Mouse (Mus musculus): Measurements from ENCODE around the gene Arap1.

Gene Arap1

DNA sequence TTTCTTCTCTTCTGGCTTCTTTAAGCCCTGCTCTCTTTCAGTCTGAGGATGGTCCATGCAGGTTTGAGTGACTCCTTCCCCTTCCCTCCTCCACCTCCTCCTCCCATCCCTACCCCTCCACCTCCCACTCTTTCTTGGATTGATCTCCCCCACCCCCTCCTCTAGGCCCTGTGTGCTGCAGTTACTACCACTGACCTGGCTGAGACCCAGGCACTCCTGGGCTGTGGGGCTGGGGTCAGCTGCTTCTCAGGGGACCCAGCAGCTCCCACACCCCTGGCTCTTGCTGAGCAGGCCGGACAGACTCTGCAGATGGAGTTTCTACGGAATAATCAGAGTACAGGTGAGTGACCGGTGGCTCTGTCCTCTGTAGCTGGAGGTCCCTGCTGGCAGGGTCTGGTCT lies 46.7 kb downstream of the Arap1 start:
- no peak for DNase-seq (ENCODE audit: low spot score)

DNA sequence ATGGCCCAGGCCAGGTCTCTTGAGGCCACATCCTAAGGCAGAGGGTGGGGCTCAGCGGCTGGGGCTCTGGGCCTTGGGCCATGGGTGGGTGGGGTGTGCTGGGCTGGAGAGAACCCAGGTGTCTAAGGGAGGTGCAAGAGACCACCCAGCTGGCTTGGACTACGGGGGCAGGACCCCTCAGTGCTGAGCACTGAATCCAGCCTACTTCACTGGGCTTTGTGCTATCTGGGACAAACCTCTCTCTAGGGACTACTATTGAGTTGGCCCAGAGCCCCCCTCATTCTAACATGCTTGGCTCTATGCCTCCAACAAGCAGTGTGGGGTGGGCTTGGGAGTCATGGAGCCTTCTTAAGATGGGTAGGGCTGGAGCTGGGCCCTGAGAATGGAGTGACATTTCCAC lies 47.6 kb downstream of the Arap1 start:
- no peak for DNase-seq (ENCODE audit: low spot score)

DNA sequence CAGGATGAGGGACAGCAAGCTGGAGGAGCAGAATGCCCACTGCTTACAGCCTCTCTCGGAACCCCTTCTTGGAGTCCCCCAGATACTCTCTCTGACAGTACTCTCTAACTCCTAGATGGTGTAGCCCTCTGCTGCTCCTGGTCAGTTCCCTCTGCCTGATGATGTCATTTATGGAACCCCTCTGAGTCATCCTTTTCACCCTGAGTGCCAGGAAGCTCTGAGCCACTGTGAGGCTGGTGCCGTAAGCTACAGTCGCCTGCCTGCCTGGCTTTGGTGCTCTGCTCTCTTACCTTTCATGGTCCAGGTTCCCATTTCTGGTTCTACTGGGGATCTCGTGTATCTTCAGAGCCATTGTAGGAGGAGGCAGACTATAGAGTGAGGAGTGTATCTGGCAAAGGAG lies 49.3 kb downstream of the Arap1 start:
- DNase-seq (ENCODE audit: low spot score): no peak

DNA sequence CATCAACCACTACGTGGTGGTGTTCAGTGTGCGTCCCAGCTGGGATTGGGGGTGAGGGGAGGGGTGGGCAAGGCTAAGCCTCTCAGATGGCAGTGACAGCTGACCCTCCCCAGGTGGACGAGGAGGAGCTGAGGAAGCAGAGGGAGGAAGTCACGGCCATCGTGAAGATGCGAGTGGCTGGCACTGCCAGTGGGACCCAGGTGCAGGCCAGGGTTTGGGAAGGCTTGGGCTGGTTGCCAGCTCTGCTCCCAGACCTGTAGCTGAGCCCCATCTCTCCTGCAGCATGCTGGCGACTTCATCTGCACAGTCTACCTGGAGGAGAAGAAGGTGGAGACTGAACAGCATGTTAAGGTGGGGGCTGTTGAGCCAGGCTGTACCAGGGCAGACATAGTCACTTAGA lies 53.6 kb downstream of the Arap1 start:
- DNase-seq (ENCODE audit: low spot score): no peak

DNA sequence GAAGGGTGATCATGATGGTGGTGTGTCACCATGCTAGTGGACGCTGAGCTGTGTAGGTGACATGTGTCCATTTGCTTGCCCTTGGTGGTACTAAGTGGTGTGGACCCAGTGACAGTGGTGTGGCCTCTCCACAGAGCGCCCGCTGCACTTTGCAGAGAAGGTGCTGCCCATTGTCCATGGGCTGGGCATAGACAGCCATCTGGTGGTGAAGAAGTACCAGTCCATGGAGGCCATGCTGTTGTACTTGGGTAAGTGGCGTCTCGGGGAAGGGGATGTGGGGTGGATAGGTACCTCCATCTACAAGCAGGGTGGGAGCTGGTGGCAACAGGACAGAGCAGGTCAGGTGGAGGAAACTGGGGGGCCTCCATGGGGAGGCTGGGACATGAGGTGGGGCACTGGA lies 56.0 kb downstream of the Arap1 start:
- no peak for DNase-seq (ENCODE audit: low spot score)

DNA sequence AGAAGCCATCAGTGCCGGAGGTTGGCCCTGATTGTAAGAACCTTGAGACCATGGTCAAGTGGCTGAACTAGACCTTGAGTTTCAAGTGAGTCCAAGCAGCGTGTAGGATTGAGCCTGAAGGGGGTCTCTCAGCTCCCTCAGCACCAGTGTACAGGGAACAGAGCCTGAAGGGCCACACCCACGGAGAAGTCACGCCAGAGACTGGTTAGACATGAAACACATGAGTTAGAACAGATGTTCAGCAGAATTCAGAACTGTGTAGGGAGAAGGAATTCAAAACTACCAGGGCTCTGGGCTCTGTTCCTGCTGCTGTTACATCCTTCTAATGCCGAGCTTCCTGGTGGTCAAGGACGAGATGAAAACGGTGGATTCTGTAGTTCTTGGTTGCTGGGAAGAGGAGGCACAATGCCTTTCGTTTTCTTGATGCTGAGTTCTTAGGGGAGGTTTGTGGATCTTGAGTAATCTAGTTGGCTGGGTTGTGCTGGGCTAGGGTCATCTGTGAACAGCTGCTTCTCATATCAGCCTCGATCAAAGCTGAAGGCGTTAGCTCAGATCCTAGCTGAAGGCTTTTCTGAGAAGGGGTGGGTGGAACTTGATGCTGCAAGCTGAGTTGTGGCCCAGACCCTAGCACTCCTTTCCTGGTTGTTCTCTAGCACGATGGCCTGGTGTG lies 62.5 kb downstream of the Arap1 start, which contains the start of gene Gm45837:
Gm45837 (plus strand) TSS at position 620 of the 670 bp plus-strand sequence.
- DNase-seq (ENCODE audit: low spot score): no peak

DNA sequence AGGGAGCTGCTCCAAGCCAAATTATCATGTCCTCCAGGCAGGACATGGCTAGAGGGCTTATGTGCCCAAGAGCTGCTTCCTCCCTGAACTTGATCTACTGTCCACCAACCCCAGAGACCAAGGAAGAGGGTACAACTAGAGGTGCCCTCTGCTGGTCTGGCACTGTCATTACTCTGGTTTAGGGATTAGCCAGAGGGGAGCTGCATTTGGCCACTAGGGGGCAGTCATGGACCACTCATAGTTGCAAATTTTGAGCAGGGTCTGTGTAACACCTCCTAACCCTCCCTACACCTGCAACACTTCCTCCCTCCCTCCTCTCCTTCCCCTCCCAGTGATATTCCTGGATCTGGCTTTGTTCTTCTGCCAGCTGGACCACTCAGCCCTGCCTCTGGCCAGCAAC lies 64.9 kb downstream of the Arap1 start:
- DNase-seq (ENCODE audit: low spot score): peak; percentile 88

DNA sequence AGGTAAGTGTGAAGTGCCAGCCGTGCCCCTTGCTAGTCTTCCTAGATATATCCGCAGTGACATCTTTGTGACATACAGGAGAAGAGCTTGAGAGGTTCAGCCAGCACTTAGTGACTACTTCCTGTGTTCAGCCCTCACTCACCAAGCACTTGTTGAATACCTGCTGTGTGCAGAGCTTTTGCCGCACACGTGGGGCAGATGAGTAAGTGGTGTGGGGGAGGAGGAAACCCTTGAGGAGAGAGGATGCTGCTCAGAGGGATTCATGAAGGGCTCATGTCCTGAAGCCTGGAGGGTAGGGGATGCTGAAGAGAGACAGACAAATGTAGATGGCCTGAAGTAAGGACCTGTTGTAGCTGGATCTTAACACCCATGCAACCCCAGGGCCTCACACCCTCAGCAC lies 66.3 kb downstream of the Arap1 start:
- DNase-seq (ENCODE audit: low spot score): no peak

DNA sequence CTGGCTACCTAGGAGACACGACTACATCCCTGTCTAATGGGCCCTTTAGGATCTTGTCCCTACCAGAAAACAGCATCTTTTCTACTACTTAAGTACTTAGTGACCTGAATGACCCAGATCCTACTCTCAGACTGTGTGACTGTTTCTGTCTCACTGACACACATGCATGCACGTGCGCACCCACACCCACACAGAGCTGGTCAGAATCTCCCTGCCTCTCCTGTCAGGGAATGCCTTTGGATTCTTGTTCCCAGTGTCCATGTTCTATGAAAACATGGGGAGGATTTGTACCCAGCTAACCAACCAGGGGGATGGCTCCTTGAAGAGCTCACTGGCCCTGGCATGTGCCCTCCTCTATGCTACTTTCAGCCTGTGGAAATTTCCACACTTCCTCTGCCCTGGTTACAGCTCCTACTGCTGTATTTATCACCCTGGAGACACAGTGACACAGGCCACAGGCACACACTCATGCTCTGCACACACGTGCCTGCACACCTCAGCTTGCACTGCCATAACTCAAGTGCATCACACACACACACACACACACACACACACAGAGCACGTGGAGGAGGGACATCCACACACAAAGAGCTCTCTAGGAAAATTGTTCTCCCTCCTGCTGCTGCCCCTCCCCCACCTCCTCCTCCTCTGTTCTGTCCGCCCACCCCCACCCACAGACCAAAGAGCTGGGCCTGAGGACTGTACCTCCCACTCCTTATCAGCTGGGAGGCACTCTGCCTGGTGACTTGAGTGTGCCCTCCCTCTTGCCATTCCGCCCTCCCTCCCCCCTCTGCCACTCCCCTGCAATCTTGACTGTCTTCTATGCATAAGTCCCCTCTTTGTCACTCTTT lies 67.0 kb downstream of the Arap1 start:
- peak; percentile 42 for DNase-seq (ENCODE audit: low spot score)

DNA sequence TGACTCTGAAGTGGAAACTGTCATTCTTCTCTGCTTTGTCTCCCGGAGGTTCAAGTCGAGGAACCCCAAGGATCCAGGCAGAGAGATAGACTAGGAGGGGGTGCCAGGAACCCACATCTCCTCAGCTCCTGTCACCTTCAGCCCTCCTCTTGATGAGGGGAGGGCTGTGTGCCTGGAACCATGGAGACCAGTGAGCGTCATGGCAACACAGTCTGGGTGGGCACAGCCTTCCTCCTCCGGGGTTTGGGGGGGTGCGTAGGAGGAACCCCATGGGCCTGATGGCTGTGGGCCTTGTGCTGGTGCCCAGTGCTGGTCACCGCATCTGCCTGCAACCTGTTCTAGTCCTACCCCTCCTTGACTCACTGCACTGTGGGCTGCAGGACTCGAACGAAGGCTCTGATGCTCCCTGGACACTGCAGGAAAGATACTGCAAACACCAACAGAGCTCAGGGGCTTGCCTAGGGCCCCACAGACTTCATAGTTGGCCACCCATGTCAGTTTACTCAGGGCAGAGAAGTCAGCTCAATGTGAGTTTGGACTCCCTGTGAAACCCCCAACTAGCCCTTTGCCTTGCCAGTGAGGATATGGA lies 67.7 kb downstream of the Arap1 start:
- no peak for DNase-seq (ENCODE audit: low spot score)

DNA sequence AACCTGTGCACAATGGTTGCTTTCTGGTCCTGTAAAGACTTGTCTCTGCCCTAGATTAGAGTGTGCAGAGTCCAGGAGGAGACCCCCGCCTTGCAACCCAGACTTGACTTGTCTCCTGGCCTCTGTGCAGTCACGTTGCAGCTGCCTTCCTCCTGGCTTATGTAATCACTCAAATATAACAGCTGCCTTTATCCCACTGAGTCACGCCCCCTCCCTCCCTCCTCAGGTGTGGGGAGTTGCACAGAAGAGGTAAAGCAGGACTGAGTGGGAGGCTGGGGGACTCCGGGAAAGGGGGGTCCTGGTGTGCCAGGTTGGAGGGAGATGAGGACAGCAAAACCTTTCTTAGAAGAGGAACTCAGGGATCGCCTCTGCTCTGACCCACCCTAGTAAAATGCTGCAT lies 68.5 kb downstream of the Arap1 start:
- DNase-seq (ENCODE audit: low spot score): no peak

DNA sequence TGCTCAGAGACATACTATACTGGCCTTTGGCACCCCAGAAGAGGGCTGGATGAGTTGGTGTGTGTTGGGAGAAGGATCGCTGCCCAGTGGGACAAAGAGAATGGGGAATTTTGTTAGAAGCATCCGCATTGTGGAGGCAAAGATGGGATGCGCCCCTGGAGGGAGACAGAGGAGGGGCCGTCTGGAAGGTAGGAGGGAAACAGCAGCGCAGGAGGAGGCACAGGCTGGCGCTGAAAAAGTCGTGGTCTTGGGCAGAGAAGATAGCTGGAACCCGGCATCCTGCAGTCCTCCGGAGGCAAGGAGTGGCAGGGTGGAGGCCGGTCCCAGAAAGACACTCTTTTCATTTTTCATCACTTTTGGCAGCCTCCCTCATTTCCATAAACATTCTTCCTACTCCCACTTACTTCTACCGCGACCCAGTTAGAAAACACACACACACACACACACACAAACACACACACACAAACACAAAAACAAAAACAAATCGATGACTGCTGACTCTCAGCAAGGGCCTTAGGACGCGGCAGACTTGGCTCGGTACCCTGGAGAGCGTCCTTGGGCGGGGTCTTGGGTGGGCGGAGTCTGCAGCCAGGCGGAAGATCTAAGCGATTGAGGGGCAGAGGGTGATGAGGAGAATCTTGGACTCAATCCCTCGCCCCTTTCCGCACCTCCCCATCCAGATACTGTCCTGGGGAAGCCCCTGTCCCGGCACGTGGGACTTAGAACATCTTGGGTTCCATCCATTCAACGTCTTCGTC lies 71.3 kb downstream of the Arap1 start:
- DNase-seq (ENCODE audit: low spot score): no peak

DNA sequence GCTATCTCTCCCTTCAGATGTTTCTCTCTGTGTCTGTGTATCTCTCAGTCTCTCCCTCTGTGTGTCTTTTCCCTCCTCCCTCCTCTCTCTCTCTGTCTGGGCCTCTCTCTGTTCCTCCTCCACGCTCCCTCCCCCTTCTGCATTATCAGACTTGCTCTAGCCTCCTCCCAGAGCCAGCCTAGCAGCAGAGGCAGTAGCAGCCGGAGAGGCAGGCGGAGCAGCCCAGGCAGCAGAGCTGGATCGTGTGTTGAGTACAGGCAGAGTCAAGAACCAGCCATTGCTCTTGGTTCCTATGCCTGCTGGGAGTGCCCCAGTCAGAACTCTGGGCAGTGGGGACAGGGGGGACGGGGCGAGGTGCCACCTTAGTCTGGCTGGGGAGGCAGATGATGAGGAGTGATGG lies 73.7 kb downstream of the Arap1 start, which contains the start of gene Pde2a:
Pde2a (plus strand) TSS at position 163 of the 400 bp plus-strand sequence.
- DNase-seq (ENCODE audit: low spot score): no peak

DNA sequence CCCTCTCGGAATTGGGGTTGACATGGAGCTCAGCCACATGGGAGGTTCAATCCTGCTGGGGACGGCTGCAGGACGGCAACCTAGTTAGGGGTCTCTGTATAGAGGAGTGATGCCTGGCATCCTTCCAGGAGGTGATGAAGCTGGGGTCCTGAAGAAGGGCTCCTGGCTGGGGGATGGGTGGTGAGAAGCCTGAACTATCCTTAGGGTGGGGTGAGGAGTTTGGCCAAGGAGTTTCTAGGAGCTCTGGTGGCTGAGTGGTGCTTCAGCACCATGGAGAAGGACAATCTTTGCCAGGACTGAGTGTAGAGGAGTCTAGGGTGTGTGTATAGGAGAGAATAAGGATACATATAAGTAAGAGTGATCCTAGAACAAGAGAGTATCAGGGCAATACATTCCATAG lies 74.2 kb downstream of the Arap1 start:
- no peak for DNase-seq (ENCODE audit: low spot score)

DNA sequence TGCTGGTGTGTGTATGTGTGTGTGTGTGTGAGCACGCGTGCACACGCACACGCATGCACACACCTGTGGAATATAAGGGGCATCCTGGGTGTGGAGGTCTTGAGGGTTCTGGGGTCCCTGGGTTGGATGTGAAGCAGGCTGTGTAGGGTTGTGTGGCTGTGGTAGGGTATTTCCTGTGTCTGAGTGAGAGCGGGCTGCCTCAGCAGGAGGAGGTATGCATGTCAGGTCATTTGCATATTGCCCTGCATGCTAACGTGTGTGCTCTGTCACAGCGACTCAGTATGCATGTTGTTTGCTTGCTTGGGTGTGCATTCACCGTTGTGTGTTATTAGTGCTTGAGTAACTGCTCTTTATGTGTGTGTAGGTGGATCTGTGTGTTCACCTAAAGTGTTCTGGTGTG lies 74.8 kb downstream of the Arap1 start:
- no peak for DNase-seq (ENCODE audit: low spot score)

DNA sequence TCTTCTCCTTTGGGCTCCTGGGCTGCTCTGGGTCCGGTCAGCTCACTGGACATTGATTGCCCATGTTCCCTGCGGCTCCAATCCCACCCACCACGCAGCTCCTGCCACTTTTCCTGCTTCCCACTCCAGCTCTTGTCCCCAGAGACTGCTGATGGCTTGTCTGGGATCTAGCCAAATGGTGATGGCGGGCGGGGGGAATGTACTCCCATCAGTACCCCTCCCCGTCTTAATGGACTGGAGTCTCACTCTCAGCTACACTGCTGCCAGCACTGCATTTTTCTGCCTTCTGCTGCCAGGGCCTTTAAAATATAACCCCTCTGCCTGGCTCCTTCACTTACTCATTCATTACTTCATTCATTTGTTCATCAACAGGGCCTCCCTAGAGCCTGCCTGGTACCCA lies 76.1 kb downstream of the Arap1 start:
- no peak for DNase-seq (ENCODE audit: low spot score)

DNA sequence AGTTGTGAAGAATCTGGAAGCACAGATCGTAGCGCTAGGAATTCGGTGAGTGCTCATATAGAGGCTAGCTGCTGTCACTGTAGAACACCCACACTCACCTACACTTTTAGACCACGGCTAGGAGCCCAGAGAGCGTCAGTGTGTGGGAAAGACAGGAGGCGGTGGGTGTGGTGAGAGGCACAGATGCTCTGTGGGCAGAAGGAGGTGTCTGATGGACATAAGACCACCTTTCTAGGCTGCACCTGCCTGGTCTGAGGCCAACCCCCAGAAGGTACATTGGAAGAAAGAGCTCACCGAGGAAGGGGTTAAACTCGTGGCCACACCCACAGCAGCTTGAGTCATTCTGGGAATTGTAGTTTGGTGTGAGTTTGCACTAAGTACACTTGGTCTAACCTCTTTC lies 78.8 kb downstream of the Arap1 start:
- no peak for DNase-seq (ENCODE audit: low spot score)

DNA sequence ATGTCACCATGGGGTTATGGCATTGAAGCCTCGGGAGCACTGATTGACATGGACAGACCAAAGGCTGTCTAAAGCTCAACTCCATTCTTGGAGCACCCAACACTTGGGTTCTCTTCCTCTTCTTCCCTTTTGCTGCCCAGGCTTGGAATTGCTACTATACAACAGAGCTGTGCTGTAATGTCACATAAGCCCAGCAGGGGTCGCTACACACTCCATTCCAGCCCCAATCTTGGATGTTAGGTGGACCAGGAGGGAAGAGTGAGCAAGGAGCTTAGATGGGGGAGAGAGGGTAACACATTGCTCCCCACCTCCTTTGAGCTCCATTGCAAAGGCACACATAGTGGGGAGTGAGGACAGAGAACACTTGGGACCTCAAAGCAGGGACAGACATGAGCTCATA lies 79.9 kb downstream of the Arap1 start:
- no peak for DNase-seq (ENCODE audit: low spot score)

DNA sequence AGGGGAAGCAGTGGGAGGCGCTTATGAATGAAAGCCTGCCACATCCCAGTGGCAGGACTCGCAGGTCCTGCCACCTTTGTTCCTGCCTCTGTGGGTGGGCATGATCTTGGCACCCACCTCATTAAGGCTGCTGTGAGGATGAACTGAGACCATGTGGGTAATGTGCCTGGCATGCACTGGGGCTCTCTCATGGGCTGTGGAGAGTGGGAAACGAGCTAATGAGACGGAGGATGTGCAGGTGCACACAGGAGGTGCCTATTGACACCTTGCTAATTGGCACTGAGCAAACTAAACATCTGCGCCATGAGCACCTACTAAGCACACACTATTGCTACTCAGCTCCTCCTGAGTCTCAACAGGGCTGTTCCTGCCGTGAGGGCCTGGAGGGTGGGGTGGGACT lies 87.2 kb downstream of the Arap1 start:
- no peak for DNase-seq (ENCODE audit: low spot score)

DNA sequence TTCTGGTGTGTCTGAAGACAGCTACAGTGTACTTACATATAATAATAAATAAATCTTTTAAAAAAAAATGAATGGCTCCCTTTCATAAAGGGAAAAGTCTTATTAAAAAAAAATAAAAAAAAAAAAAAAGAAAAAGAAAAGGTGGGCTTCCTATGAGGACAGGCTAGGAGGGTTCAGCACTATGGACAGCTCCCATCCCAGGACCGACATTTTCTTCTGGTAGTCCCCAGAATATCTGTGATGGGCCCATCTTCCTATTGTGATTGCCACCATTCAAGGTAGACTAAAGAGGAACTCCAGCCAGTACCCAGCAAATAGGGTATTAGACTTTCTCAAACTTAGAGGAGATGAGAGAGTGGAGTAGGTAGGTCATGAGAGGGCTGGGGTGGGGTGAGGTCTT lies 90.0 kb downstream of the Arap1 start:
- no peak for DNase-seq (ENCODE audit: low spot score)

DNA sequence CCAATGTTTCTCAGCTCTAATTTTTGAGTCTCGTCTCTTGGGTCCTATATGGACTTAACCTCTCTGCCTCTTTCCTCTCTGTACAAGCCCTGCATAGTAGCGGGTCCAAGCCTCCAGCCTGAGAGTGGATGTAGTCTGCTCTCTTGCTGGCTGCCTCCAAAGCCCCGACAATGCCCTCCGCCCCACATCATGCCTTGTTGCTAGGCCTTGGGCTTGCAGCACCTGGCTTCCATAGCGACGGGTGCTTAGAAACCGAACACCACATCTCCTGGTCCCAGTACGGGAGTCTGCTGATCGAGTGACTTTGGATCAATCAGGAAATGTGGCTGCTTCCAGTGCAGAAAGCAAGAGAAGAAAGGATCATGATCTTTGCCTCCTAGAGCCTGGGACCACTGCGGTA lies 95.2 kb downstream of the Arap1 start:
- DNase-seq (ENCODE audit: low spot score): no peak

DNA sequence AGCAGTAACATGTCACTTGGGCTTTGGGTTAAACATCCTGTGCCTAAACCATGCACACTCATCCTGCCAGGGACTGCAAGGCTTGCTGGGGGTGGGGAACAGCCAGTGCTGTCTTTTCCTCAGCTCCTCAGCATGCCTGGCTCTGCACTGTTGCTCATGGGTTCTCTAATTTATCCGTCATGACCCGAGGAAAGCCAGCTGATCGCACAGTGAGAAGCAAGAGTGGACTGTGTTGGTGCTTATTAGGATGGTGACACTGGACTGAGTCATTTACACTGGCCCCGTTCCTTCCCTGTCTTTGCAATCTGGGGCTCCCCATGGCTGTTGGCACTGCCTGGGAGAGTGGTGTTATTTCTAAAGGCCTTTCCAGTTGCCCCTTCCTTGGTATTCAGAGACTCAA lies 96.3 kb downstream of the Arap1 start:
- no peak for DNase-seq (ENCODE audit: low spot score)

DNA sequence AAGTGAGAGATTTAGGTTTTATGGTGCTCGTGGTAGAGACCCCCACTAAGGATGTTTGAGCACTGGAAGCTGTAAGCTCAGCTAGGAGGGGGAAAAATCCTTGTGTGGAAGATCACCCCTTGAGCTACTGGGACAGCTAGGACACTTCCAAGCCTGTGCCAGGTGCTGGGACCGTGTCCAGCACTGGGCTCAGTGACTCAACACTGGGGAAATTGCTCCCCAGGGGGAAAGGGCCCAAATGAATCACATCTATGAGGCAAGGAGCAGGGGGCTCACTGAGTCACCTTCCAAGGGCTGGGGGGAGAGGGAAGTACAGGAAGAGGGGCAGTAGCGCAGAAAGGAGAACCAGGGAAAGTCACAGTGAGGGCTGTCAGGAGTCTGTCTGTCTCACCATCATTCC lies 102.0 kb downstream of the Arap1 start:
- no peak for DNase-seq (ENCODE audit: low spot score)

Data from lung, postnatal 25 days (tissue).